Mouse (Mus musculus) gastrocnemius, adult 2 months (tissue): Measurements from ENCODE around the gene E130311K13Rik. TPM values are rescaled to one million over a fixed set of nuclear protein-coding genes. Genes with fewer than 3 reads are reported as not detected.
A peak's percentile ranks its signal among the peaks of the same experiment; 100 is the strongest.

Experiments used
- DNase-seq: peaks from one replicate; pipeline ENCODE4 v3.0.0; 2022
- H3K27ac ChIP-seq: fragments of 200-600 bp; 2 replicates; pipeline ENCODE4 v1.8.1; 2022; ENCODE audit warnings: mild to moderate bottlenecking
- H3K4me3 ChIP-seq: fragments of 200-600 bp; 2 replicates; pipeline ENCODE4 v1.8.1; 2022; ENCODE audit warnings: mild to moderate bottlenecking, moderate library complexity
- CTCF ChIP-seq: fragments of 200-600 bp; IDR thresholded peaks from 2 replicates; pipeline ENCODE4 v1.8.1; 2022; ENCODE audit warnings: antibody characterized with exemption, mild to moderate bottlenecking, moderate library complexity
- intact Hi-C: fragments of 180-260 bp; cut with DNase I; formaldehyde crosslinking; loops from one replicate; pipeline ENCODE4 v1.15.1; 2025
- long read RNA-seq, 2 experiments: library from polyadenylated mRNA; stranded (forward); transcript quantifications; one replicate each; pipeline ENCODE4 v2.0.0; 2021
- total RNA-seq, 2 experiments: library from RNA; stranded (reverse); gene quantifications; 2 replicates each; pipeline ENCODE4 v1.2.3; 2021

The E130311K13Rik gene
- 1 to 10 TPM; 5.9 to 6.4 TPM for total RNA-seq
- long read RNA-seq, experiment 1, transcript E130311K13Rik-201 (5 exons, 1,640 nt): major isoform, 5 of 7 reads
- long read RNA-seq, experiment 1, partial matches to known transcripts: 0 of 7 reads
- long read RNA-seq, experiment 1, other reads (novel, unspliced or antisense): 2 of 7 reads
- long read RNA-seq, experiment 2, transcript E130311K13Rik-201 (5 exons, 1,640 nt): major isoform, 7 of 16 reads
- long read RNA-seq, experiment 2, partial matches to known transcripts: 0 of 16 reads
- long read RNA-seq, experiment 2, other reads (novel, unspliced or antisense): 9 of 16 reads

- intact Hi-C loops: loop anchor here (5.0 kb wide), 1 partner anchor 33 kb away; the partner anchor contains the start of gene Slc33a1
- no peak; the same call in 1 of the 2 replicates for TF ChIP-seq CTCF
- peak; percentile 93 for DNase-seq
- Histone ChIP-seq H3K4me3 (peak within 1 kb of the TSS; percentile 71), H3K27ac (peak within 1 kb of the TSS; percentile 98)
Observed at GRCm38 (mm10) chr3:63928878-63929859, at the start of gene E130311K13Rik. E130311K13Rik (minus strand) TSS chr3:63929472.

GRCm38 (mm10) chr3:63977895-63978294 lies 48.6 kb upstream of the E130311K13Rik start:
- TF ChIP-seq CTCF: no peak
- no peak overlapping the region for H3K27ac ChIP-seq
- no peak for DNase-seq
- H3K4me3 ChIP-seq: no peak overlapping the region
- intact Hi-C loops: no loop called here

DNA sequence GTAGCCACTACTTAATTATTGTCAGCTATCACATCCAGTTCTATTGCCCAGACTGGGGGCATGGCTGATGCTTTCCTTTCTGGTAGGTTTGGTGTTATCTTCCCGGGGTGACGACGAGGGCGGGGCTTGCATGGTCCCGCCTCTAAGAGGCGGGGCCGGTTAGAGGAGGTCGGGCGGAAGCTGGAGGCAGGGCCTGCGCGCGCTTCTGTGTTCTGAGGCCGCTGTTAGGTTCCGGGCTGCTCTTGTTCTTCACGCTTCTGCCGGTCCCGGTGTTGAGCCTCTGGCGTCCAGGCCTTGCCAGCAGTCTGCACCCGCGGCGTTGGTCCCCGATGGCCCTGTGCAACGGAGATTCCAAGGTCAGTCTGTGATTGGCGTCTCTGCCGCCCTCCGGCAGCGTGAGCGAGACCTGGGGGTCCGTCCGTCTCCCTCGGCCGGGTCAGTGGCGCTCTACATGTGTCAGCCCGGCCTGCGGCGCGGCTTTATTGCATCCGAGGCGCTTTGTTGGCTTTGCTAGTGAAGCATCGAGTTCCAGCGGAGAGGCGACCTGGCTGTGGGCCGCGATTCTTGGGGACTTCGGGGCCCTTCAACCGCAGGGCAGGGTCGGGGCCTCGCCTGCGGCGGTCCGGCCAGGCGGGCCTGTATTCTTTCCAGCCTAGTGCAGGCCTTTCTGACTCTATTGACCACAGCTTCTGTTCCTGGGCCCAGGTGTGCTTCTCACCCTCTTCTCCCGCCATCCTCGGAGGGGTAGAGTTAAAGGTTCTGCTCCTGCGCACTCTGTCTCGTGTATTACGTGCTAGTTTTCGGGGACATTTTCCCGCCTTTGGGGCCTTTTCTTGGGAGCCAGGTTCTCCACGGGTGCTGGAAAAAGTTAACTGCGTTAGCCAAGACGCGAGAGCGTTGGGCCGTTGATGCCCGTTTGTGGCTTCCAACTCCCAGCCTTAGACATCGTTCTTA lies 47.0 kb upstream of the E130311K13Rik start, which contains the start of gene Gmps:
Gene Gmps (plus strand): TSS at position 152 of the 954 bp plus-strand sequence.
- intact Hi-C loops: no loop called here
- peak; percentile 94 for DNase-seq
- H3K27ac ChIP-seq: peak within 1 kb of the TSS; percentile 94
- peak within 1 kb of the TSS; percentile 91 for H3K4me3 ChIP-seq
- TF ChIP-seq CTCF: no peak

GRCm38 (mm10) chr3:63965929-63966328 lies 36.7 kb upstream of the E130311K13Rik start:
- Histone ChIP-seq H3K27ac (no peak overlapping the region), H3K4me3 (no peak overlapping the region)
- no peak for TF ChIP-seq CTCF
- intact Hi-C loops: no loop called here
- no peak for DNase-seq

DNA sequence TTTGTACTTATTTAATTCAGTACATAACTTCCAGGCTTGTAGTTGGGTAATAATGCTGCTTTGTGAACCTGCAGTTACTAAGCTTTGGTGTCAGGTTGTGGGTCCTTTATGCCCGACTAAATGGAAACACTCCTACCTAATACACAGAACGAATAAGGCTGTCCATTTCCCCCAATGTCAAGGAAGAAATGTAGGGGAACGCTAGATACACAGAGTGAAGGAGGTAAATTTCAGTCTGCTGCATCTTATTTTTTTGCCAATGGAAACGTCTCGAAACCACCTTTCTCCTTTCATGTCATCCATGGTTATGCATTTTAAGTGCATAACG lies 35.6 kb upstream of the E130311K13Rik start:
- H3K4me3 ChIP-seq: peak overlapping the region; percentile 98

DNA sequence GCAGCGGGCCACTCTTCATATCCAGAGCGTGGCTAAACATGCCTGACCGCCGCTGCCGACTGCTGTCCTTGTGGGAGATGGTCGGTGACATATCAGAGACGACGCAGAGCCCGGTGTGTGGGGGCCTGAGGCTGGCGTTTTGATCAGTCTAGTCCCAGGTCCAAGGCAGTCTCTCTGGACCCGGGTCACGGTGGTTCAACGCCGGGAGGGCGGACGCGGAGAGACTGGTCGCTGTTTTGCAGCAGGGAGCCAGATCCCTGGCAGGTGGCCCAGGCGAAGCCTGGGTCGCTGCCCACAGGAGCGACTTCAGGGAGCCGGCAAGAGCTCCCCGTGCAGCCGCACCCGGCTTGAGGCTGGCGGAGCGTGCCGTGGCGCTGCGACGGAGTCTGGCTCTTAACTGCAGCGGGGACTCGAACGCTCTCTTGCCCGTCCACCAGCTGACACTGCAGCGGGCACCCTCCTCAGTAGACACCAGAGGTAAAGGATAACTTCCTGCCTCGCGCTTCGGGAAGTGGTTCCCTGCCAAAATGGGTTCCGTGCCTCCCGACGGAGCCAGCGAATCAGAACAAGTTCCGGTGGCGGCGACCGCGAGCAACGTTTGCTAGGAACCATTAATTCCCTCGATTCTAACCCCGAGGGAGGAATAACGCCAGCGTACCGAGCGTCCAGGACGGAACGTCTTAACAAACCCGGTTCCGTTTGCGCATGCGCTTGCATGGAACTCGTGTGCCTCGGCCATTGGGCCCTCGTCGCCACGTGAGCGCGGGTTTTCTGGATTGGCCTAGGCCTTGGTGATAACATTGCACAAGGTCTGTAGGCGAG lies 35.0 kb upstream of the E130311K13Rik start, which contains the start of gene Slc33a1:
Gene Slc33a1 (minus strand): TSS at position 669 of the 822 bp plus-strand sequence.
- H3K4me3 ChIP-seq: peak within 1 kb of the TSS; percentile 98
- peak within 1 kb of the TSS; percentile 98 for H3K27ac ChIP-seq
- intact Hi-C loops: loop anchor here (5.0 kb wide), 1 partner anchor 37 kb away; the partner anchor contains the start of gene E130311K13Rik
- peak; percentile 99 for DNase-seq
- TF ChIP-seq CTCF: peak; percentile 9; the same call in 1 of the 2 replicates

More for the DNA sequence above, 35.6 kb upstream of the E130311K13Rik start:
- DNase-seq: no peak
- H3K27ac ChIP-seq: peak overlapping the region; percentile 98
- no peak for TF ChIP-seq CTCF
- intact Hi-C loops: loop anchor here (5.0 kb wide), 1 partner anchor 38 kb away; the partner anchor contains the start of gene E130311K13Rik

- intact Hi-C loops: loop anchor here (5.0 kb wide), 1 partner anchor 36 kb away; the partner anchor contains the start of gene E130311K13Rik
- no peak for TF ChIP-seq CTCF
- peak overlapping the region; percentile 98 for H3K4me3 ChIP-seq
- DNase-seq: no peak
- H3K27ac ChIP-seq: peak overlapping the region; percentile 98
Observed at GRCm38 (mm10) chr3:63963421-63964099, 34.3 kb upstream of the E130311K13Rik start.

- no peak for TF ChIP-seq CTCF
- intact Hi-C loops: no loop called here
- DNase-seq: no peak
- no peak overlapping the region for H3K4me3 ChIP-seq
- no peak overlapping the region for H3K27ac ChIP-seq
Observed at GRCm38 (mm10) chr3:63949837-63950236, 20.6 kb upstream of the E130311K13Rik start.

- Histone ChIP-seq H3K27ac (no peak overlapping the region), H3K4me3 (no peak overlapping the region)
- TF ChIP-seq CTCF: no peak
- DNase-seq: peak; percentile 15
- intact Hi-C loops: no loop called here
Observed at GRCm38 (mm10) chr3:63941204-63941850, 12.1 kb upstream of the E130311K13Rik start.

DNA sequence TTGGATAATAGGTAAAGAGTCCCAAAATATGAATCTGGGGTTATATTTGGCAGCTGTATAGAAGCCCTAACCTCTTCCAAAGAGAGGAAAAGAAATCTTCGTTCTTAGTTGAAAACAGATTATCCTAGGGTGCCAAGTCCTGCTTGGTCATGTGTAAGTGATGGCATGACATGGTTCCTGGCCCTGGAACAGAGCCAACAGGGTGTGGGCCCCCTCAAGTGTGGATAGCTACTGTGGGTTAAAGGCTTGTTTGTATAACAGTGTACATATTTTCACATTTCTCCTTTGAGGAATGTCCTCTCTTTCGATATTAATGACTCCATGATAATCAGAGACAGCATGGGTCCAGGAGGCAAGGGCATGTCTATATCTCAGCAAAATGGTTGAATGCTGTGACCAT lies 9.7 kb upstream of the E130311K13Rik start:
- intact Hi-C loops: no loop called here
- TF ChIP-seq CTCF: no peak

More for the DNA sequence above, 9.7 kb upstream of the E130311K13Rik start:
- no peak overlapping the region for H3K27ac ChIP-seq
- DNase-seq: no peak
- no peak overlapping the region for H3K4me3 ChIP-seq
